Mouse (Mus musculus) cortical plate, adult 2 months (tissue): ENCODE results near the gene Nudt4.

Source experiments
- CTCF ChIP-seq: fragments of 200-500 bp; IDR thresholded peaks from 2 replicates; pipeline ENCODE4 v1.5.1; 2011; ENCODE audit warnings: mild to moderate bottlenecking, control low read depth, low read length; ENCODE audit not compliant: insufficient read depth; ENCODE audit errors: extremely low read depth
- POLR2A ChIP-seq: fragments of 200-500 bp; IDR thresholded peaks from 2 replicates; pipeline ENCODE4 v1.6.1; 2011; ENCODE audit warnings: mild to moderate bottlenecking, low read length, control low read depth; ENCODE audit not compliant: insufficient read depth; ENCODE audit errors: extremely low read depth

- no peak for TF ChIP-seq CTCF
- TF ChIP-seq POLR2A, result no peak
Observed at GRCm38 (mm10) chr10:95530551-95531121, 33.3 kb downstream of the Nudt4 start.
